Mouse (Mus musculus): ENCODE measurements around the gene Tmod3. TPM values are rescaled to one million over a fixed set of nuclear protein-coding genes. Genes with fewer than 3 reads are reported as not detected.

Gene Tmod3
- polyA plus RNA-seq, 1 experiment from 2014 or later = 143 TPM

DNA sequence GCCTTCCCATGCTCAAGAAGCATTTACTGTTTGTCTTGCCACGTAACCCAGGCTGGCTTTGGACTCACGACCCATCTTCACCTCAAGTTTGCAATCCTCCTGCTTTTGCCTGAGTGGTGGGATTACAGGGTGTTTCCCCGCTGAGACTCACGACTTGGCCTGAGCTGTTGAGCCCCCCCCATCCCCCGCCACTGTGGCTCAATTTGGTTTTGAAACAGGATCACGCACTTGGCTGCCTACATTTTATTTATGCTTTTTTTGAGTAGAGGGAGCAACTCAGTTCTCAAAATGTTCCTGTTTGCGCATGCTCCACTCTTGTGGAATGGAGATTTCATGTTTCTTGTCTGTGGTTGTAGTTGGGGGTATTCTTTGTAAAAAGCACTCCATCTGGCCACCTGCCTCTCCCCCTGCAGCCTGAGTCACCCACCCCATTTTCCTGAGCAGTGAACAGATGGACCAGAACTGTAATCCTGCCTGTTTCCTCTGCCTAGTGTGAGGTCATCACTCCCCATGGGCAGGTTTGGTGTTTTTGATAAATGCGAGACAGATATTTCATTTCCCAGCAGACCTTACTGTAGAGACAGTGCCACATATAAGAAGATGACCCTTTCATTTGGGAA lies 80.2 kb downstream of the Tmod3 start:
- Histone ChIP-seq H3K4me3 (replicated peaks) (no peak overlapping the region), H3K36me3 (peaks cover 5% of the 10 kb centered on the region), H3K9me3 (replicated peaks) (no peaks in the 10 kb centered on the region), H3K9ac (no peak overlapping the region), H3K4me2 (no peak overlapping the region), H3K4me1 (no peaks in the 10 kb centered on the region), H3K27me3 (no peaks in the 10 kb centered on the region), H3K27ac (no peak overlapping the region)
- WGBS = 62% methylated on average over 8 of the region's 8 CpGs
- ATAC-seq (replicated peaks; ENCODE audit: low FRiP score) = no peak; the same call in 1 of the 2 replicates

DNA sequence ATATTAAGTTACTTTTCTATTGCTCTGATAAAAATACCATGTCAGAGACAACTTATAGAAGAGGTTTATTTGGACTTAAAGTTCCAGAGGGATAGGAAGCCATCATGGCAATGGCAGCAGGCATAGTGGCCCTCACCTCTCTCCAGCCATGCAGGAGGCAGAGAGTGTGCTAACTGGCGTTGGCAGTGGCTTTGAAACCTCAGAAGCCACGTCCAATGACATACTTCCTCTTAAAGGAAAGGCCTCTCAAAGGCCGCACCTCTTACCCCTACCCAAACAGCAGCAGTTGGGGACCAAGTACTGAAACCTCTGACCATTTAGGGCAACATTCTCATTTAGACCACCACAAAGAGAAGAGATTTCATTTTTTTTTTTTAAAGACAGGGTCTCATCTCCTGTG lies 82.2 kb downstream of the Tmod3 start:
- Histone ChIP-seq H3K4me1 (no peaks in the 10 kb centered on the region), H3K36me3 (peaks cover 13% of the 10 kb centered on the region), H3K27ac (no peak overlapping the region), H3K27me3 (no peaks in the 10 kb centered on the region), H3K9ac (no peak overlapping the region), H3K9me3 (replicated peaks) (no peaks in the 10 kb centered on the region), H3K4me2 (no peak overlapping the region), H3K4me3 (replicated peaks) (no peak overlapping the region)
- no peak for ATAC-seq (replicated peaks; ENCODE audit: low FRiP score)
- whole genome bisulfite sequencing = 72% methylated on average over 3 of the region's 3 CpGs

DNA sequence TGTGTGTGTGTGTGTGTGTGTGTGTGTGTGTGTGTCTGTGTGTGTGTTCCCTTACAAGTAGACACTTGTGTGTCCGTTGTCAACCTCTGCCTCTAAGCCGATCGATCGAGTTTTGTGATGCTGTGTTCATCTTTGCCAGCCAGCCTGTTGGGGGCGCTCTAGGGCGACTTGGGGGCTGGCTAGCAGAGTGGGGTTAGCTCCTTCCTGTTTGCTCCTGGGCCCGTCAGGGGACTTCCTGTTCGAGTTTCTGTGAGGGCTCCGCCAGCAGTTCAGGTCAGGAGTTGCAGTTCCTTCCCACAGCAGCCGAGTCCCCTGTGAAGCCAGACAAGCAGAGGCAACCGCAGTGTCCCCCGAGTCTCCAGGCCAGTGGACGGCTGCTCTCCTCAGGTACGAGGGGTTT lies 91.2 kb downstream of the Tmod3 start:
- Histone ChIP-seq H3K36me3 (peaks cover 63% of the 10 kb centered on the region), H3K9me3 (replicated peaks) (0 out of 2 replicates have a peak, but pooled peaks cover 4% of the 10 kb centered on the region), H3K4me1 (no peaks in the 10 kb centered on the region), H3K9ac (no peak overlapping the region), H3K4me3 (replicated peaks) (no peak overlapping the region), H3K27ac (no peak overlapping the region), H3K4me2 (no peak overlapping the region), H3K27me3 (no peaks in the 10 kb centered on the region)
- WGBS = 81% methylated on average over 14 of the region's 14 CpGs
- no peak for ATAC-seq (replicated peaks; ENCODE audit: low FRiP score)

DNA sequence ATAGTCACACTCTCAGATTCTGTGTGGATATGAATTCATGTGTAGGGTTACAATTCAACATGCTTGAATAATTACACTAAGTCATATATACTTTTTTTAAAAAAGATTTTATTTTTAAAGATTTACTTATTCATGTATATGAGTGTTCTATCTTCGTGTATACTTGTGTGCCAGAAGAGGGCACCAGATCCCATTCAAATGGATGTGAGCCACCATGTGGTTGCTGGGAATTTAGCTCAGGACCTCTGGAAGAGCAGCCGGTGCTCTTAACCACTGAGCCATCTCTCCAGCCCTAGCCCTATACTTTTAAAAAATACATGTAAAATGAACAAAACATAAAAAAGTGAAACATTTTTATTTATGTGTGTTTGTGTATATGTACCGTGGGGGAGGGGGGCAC lies 91.9 kb downstream of the Tmod3 start:
- Histone ChIP-seq H3K27ac (no peak overlapping the region), H3K4me2 (no peak overlapping the region), H3K4me3 (replicated peaks) (no peak overlapping the region), H3K36me3 (peaks cover 71% of the 10 kb centered on the region), H3K9me3 (replicated peaks) (0 out of 2 replicates have a peak, but pooled peaks cover 4% of the 10 kb centered on the region), H3K4me1 (no peaks in the 10 kb centered on the region), H3K27me3 (no peaks in the 10 kb centered on the region), H3K9ac (no peak overlapping the region)
- ATAC-seq (replicated peaks; ENCODE audit: low FRiP score) = no peak
- WGBS = 97% methylated on average over 3 of the region's 3 CpGs

DNA sequence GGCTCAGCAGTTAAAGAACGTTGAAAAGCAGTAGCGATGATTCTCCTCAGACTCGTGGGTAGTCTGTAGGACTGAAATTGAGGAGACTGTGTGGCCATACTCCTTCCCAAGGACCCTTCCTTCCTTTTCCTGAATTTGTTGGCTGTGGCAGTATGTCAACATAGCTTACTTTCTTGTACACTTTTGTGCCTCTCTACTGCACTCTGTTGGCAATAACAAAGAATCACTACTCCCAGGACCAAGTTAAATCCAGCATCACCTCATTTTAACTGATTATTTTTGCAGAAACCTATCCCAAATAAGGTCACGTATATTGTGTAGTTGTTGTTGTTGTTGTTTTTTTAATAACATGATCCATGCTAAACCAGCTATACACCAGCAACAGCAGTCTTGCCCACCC lies 92.8 kb downstream of the Tmod3 start:
- Histone ChIP-seq H3K4me3 (replicated peaks) (no peak overlapping the region), H3K36me3 (peaks cover 79% of the 10 kb centered on the region), H3K4me2 (no peak overlapping the region), H3K9ac (no peak overlapping the region), H3K27me3 (no peaks in the 10 kb centered on the region), H3K27ac (no peak overlapping the region), H3K9me3 (replicated peaks) (0 out of 2 replicates have a peak, but pooled peaks cover 4% of the 10 kb centered on the region), H3K4me1 (no peaks in the 10 kb centered on the region)
- WGBS = 92% methylated on average over 4 of the region's 4 CpGs
- ATAC-seq (replicated peaks; ENCODE audit: low FRiP score) = no peak

DNA sequence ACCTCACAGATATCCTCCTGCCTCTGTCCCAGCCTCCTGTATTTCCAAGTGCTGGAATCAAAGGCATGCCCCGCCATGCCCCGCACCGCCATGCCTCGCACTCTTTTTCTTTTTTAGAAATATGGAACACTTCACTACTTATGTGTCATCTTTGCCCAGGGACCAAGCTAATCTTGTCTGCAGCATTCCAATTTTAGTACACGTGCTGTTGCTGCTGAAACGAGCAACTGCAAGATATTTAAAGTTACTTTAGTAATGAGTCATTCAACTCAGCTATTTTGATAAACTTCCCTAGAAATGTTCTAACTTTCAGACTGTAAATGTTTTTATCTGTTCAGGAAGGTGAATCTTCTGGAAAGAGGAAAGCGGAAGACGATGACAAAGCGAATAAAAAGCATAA lies 93.6 kb downstream of the Tmod3 start:
- H3K9me3 ChIP-seq (replicated peaks) = 0 out of 2 replicates have a peak, but pooled peaks cover 4% of the 10 kb centered on the region
- H3K9ac ChIP-seq = no peak overlapping the region
- H3K4me3 ChIP-seq (replicated peaks) = no peak overlapping the region
- no peaks in the 10 kb centered on the region for H3K27me3 ChIP-seq
- peaks cover 79% of the 10 kb centered on the region for H3K36me3 ChIP-seq
- no peak overlapping the region for H3K4me2 ChIP-seq
- 94% methylated on average over 9 of the region's 9 CpGs for WGBS
- H3K4me1 ChIP-seq = no peaks in the 10 kb centered on the region
- ATAC-seq (replicated peaks; ENCODE audit: low FRiP score) = no peak
- H3K27ac ChIP-seq = no peak overlapping the region

DNA sequence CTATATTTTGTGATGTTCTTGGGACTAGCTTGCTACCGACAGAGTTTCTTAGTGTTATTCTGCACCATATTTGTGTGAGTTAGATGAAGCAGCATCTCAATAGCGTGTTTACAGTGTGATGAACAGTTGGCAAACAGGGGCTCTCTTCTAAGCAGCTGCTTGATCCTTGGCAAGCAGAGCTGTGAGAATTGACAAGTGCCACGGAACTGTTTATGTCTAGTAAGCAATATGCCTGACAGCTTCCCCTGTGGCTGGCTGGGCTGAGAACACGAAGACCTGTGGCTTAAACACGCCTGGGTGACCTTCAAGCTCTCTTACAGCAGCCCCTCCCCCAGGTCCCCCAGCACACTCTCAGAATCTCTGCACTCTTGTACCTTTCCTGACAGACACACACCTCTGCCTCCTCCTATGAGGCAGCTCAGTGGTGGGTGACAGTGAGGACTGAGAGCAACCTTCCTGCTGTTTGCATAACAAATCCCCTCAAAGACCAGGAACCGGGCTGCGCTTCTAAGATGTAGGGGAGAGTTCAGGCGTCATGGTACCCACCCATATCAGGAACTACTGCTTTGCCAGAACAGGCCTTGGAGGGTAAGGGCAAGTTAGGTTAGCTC lies 96.3 kb downstream of the Tmod3 start:
- no peak overlapping the region for H3K4me2 ChIP-seq
- H3K27ac ChIP-seq = no peak overlapping the region
- H3K9me3 ChIP-seq (replicated peaks) = 0 out of 2 replicates have a peak, but pooled peaks cover 4% of the 10 kb centered on the region
- no peaks in the 10 kb centered on the region for H3K4me1 ChIP-seq
- WGBS = 79% methylated on average over 8 of the region's 8 CpGs
- H3K36me3 ChIP-seq = peaks cover 97% of the 10 kb centered on the region
- H3K9ac ChIP-seq = no peak overlapping the region
- no peaks in the 10 kb centered on the region for H3K27me3 ChIP-seq
- no peak overlapping the region for H3K4me3 ChIP-seq (replicated peaks)
- ATAC-seq (replicated peaks; ENCODE audit: low FRiP score) = no peak

DNA sequence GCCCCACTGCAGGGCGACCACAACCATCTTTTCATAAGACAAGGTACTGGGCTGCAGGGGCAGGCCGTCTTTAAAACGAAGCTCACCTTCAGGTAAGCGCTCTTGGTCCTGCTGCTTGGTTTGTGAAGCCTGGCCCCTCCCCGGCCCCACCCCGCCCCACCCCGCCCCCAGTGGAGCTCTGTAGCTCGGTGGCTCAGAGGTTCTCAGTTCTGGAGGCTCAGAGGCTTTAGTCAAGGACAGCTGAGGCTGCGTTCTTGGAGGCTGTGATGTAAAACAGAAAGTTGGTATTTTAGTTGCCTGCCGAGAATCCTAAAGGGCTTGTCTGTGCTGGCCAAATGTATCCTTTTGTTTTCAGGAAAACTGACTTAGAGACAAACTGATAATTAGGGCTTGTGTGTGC lies 103.8 kb downstream of the Tmod3 start:
- 85% methylated on average over 10 of the region's 10 CpGs for WGBS
- H3K9ac ChIP-seq = no peak overlapping the region
- H3K27me3 ChIP-seq = no peaks in the 10 kb centered on the region
- no peak overlapping the region for H3K4me2 ChIP-seq
- H3K4me3 ChIP-seq (replicated peaks) = no peak overlapping the region
- peaks cover 97% of the 10 kb centered on the region for H3K36me3 ChIP-seq
- no peak overlapping the region for H3K27ac ChIP-seq
- H3K4me1 ChIP-seq = no peaks in the 10 kb centered on the region
- no peaks in the 10 kb centered on the region for H3K9me3 ChIP-seq (replicated peaks)
- no peak for ATAC-seq (replicated peaks; ENCODE audit: low FRiP score)

DNA sequence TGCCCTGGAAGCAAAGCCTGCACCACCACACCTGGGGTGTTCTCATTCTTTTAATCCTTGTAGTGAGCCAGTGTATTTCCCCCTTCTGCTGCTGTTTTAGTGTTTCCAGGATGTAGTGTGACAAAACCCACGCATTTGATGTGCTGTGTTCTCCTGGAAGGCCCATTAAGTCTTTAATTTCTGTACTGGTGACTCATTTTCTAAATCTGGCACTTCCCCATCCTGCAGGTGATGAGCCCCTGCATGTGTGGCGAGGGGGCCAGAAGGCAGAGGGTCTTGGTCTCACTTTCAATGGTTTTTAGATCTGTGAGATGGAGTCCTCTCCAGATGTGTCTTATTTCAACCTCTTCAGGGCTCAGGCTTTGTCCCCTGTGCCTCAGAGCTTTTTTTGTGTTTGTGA lies 105.5 kb downstream of the Tmod3 start:
- H3K4me1 ChIP-seq = no peaks in the 10 kb centered on the region
- WGBS = 91% methylated on average over 2 of the region's 2 CpGs
- no peak overlapping the region for H3K4me2 ChIP-seq
- no peaks in the 10 kb centered on the region for H3K9me3 ChIP-seq (replicated peaks)
- no peak overlapping the region for H3K9ac ChIP-seq
- H3K27ac ChIP-seq = no peak overlapping the region
- H3K4me3 ChIP-seq (replicated peaks) = no peak overlapping the region
- H3K36me3 ChIP-seq = peaks cover 94% of the 10 kb centered on the region
- no peak for ATAC-seq (replicated peaks; ENCODE audit: low FRiP score)
- no peaks in the 10 kb centered on the region for H3K27me3 ChIP-seq

DNA sequence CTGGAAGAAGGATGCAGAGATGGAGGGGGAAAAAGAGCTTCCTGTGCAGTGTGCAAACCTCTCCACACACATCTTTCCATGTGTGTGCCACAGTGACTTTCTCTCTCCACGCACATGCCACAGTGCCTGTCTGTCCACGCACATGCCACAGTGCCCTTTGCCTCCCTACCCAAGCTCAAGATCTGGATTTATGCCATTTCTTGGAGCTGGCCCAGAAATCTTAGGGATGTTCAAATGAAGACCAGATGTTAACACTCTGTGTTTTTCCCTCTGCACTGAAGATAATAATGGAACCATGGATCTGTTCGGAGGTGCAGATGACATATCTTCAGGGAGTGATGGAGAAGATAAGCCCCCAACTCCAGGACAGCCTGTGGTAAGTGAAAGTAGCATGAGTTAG lies 111.4 kb downstream of the Tmod3 start:
- Histone ChIP-seq H3K4me3 (replicated peaks) (no peak overlapping the region), H3K27me3 (no peaks in the 10 kb centered on the region), H3K9me3 (replicated peaks) (no peaks in the 10 kb centered on the region), H3K4me2 (no peak overlapping the region), H3K4me1 (peaks cover under 1% of the 10 kb centered on the region; the same call in 1 of the 2 replicates), H3K36me3 (peaks cover 79% of the 10 kb centered on the region), H3K27ac (no peak overlapping the region), H3K9ac (no peak overlapping the region)
- 90% methylated on average over 3 of the region's 3 CpGs for WGBS
- ATAC-seq (replicated peaks; ENCODE audit: low FRiP score) = no peak
